Mouse (Mus musculus) c-Kit-positive CD71-negative TER-119-negative erythroid progenitor cells, embryonic 14.5 days (primary cell): ENCODE data around the gene Zfr2.

Source experiments
- DNase-seq: peaks from one replicate; pipeline ENCODE4 v3.0.0-alpha.2; 2013; ENCODE audit warnings: low read depth

The Zfr2 gene

DNA sequence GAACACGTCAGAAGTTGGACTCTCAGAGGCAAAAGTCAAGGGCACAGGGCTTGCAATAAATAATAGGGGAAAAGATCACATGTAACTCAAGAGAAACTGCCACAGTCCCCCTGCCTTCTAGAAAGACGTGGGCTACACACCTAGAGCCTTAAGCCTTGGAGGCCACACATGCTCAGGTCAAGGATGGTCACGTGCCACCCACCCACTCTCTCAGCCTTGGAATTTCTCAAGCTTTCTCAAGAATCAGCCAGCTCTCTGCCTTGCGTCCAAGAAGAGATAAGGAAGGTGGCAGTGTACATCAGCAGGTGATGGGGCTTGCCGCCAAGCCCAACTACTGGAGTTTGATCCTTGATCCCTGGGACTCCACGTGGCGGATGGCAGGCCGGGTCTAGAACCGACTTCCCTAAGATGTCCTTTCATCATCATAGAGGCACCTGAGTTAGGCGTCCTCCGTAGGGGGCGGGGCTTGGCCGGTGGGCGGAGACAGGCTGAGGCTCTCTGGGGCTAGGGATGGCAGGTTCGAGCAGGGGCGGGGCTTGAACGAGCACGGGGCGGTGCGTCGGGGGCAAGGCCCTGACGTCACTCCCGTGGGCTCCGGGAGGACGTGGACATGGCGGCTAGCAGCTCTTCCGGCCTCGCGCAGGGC lies at the start of gene Zfr2:
Zfr2 (plus strand) TSS at position 576 of the 646 bp plus-strand sequence.
- DNase-seq, result peak; percentile 79

- DNase-seq, result no peak
Observed at GRCm38 (mm10) chr10:81183805-81184204, 49.1 kb upstream of the Zfr2 start, which contains the start of gene 4930442H23Rik. TSS of gene 4930442H23Rik (minus strand) at chr10:81183849.

DNA sequence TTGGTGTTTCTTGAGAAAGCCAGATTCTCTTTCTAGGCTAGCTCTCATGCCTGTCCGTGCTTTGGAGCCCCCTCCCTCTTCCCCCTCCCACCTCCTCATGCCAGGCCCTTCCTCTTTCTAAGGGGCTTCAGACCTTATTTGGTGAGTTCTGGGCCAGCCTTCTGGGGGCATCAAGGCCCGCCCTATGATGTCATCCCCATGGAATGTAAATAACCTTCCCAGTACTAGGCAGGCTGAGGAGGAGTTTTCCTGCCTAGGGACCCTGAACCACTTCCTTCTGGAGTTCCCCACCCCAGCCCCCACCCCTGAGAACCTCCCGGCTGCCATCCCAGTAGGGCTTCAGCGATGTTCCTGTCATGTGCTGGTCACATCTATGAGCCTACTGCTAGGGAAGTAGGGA lies 48.2 kb upstream of the Zfr2 start:
- no peak for DNase-seq

- no peak for DNase-seq
Observed at GRCm38 (mm10) chr10:81187161-81187560, 45.8 kb upstream of the Zfr2 start.

- DNase-seq, result no peak
Observed at GRCm38 (mm10) chr10:81189821-81190220, 43.1 kb upstream of the Zfr2 start.

DNA sequence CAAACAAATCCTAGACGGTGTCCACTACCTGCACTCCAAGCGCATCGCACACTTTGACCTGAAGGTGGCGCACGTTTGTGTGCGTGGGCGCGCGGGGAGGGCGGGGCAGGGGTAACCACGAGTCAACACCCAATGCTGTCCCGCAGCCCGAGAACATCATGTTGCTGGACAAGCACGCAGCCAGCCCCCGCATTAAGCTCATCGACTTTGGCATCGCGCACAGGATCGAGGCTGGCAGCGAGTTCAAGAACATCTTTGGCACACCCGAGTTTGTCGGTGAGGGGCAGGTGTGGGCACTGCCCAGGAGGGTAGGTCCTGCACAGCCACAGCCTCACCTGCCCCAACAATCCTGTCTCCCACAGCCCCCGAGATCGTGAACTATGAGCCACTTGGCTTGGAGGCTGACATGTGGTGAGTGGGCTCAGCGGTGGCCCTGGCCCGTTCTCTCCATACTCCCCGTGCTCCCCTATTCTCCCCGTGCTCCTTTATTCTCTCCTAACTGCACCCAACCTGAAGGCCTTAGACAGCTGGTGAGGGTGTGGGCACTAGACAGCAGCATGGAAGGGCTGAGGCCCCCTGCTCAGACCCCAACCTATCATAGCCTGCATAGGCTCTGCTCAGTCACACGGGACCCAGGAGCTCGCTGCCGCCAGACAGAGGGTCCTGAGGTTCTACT lies 42.6 kb upstream of the Zfr2 start:
- no peak for DNase-seq

DNA sequence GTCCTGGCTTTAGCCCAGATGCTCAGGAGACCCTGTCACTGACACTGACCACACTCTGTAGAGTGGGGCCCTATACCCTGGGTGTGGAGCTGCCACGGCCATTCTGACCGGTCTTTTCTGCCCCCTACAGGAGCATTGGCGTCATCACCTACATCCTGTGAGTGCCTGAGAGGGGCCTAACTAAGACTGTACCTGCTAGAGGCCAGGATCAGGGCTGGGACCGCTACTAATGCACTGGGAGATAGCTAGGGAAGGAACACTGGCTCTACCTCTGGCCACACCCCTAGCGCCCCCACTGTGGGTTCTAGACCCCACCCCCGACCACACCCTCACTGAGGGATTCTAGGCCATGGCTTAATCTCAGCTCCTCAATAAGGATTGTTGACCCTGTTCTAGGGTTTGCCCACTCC lies 42.0 kb upstream of the Zfr2 start:
- DNase-seq, result no peak

DNA sequence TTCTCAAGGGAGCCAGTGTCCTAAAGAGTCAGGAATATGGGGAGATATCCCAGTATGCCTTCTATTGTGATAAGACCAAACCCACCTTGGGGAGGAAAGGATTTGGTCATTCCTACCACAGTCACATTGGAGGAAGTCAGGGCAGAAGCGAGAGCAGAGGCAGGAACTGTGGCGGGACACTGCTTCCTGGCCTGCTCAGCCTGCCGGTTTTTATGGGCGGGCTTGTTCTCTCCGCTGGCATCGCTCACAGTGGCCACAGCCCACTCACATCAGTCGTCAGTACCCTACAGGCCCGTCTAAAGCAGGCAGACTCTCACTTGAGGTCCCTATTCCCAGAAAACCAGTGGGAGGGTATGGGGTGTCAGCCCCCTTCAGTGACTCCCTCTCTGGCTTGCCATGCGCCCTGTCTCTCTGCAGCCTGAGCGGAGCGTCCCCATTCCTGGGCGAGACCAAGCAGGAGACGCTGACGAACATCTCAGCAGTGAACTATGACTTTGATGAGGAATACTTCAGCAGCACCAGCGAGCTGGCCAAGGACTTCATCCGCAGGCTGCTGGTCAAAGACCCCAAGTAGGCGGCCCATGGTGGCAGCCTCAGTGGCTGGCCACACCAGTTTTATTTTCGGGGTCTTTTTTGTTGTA lies 41.5 kb upstream of the Zfr2 start:
- no peak for DNase-seq

- DNase-seq, result peak; percentile 74
Observed at GRCm38 (mm10) chr10:81192270-81192967, 40.5 kb upstream of the Zfr2 start.

DNA sequence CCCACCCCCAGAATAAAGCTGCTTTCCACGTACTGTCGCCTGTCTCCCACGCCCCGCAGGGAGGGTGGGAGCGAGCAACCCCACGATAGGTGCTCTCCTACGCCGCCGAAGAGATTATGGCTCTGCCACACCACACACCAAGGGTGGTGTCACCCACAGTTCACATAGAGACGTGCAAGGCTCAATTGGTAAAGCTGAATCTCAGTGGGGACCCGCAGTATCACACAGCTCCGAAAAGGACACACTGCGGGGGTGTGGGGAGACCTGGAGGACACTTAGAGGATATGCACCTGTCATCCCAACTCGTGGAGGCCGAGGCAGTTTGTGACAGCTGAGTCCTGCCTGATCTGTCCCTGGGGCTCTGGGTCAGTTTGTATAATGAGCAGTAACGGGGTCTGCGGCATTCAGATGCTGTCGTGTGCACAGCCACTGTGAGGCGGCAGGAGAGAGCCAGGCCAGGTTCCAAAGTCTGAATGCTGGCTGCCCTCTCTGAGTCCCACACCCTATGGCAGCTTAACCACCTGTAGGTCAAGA lies 39.9 kb upstream of the Zfr2 start:
- DNase-seq, result no peak

- DNase-seq, result no peak
Observed at GRCm38 (mm10) chr10:81193991-81194774, 38.8 kb upstream of the Zfr2 start.

GRCm38 (mm10) chr10:81195300-81195699 lies 37.7 kb upstream of the Zfr2 start:
- DNase-seq, result no peak

DNA sequence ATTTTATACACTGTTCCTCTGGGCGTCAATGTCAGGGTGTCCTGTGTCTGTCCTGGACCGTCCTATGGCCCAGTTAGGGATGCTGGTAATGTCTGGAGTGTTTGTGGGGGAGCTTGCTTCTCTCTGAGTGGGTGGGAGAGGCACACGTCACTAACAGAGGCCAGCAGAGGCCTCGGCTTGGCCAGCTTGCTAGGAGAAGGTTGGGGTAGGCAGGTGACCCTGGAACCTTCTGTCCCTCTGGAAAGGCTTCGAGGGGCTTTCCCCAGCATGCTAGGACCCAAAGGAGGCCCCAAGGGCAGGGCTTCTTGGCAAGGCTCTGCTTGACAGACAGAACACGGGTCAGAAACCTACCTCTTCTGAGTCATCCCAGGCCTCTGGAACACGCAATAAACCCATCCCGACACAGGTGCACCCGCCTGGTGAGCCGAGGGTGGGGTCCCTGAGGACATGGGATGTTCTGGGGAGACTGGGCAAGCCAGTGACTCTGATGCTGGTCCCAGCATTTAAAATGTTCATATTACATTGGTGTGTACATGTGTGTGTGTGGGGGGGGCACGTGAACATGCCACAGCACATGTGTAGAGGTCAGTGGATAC lies 36.4 kb upstream of the Zfr2 start:
- DNase-seq, result no peak

DNA sequence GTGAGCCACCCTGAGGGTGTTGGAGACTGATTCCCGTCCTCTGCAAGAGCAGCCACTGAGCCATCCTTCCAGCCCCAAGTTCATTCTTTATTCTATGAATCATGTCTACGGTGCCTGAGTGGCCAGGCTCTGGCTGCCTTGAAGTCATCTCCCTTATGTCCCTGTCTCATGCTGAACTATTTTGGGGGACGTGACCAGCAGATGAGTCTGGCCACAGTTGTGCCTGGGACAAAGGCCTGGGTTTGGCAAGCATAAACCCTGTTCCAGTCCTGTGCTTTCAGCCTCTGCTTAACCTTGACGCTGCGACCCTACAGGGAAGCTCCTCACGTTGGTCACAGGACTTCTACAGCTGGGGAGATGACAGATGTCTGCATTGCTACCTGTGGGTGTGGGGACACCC lies 35.6 kb upstream of the Zfr2 start:
- no peak for DNase-seq

DNA sequence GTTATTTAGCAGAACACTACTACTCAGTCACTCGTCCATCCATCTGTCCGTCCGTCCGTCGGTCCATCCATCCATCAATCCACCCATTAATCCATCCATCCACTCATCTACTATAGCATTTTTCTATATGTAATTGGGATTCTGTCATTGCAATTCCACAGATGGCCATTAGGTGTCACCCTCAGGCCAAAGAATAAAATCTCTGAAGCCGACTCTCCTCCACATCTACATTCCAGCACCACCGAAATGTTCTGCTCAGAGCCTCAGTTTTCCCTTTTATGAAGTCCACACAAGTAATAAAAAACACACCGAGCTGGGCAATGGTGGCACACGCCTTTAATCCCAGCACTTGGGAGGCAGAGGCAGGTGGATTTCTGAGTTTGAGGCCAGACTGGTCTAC lies 34.7 kb upstream of the Zfr2 start:
- DNase-seq, result peak; percentile 75

DNA sequence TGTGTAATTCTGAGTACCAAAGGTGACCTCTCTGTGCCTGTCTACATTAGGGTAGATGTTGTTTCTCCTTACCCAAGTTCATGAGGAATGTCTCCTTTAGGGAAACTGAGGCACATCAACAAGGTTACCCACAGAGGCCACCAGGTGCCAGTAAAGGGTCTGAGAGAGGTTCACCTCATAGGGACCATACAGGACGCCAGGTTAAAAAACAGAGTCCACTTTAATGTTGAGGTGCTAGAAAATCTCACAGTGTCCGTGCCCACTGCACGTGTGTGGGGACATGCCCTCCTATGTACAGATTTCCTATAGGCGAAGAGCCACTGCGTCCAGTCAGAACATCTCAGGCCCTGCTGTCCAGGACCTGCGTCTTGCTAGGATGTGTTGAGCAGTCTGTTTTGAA lies 34.0 kb upstream of the Zfr2 start:
- no peak for DNase-seq

DNA sequence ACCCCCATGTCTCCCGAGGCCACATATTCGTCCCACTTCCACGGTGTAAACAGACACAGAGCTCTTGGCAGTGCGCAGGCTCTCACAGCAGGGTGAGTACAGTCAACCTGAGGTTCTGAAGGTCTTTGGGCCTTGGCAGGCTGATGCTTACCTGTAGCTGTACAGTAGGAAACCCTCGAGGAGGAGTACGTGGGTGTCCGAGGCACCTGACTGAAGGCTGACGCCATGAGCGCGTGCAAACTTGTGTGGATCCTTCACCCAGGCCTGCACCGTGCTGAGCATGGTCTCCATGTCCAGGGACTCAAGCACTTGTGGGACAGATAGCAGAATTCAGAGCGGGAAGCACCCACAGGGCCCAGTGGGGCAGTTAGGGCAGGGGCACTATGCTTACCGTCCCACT lies 32.8 kb upstream of the Zfr2 start:
- DNase-seq, result no peak

DNA sequence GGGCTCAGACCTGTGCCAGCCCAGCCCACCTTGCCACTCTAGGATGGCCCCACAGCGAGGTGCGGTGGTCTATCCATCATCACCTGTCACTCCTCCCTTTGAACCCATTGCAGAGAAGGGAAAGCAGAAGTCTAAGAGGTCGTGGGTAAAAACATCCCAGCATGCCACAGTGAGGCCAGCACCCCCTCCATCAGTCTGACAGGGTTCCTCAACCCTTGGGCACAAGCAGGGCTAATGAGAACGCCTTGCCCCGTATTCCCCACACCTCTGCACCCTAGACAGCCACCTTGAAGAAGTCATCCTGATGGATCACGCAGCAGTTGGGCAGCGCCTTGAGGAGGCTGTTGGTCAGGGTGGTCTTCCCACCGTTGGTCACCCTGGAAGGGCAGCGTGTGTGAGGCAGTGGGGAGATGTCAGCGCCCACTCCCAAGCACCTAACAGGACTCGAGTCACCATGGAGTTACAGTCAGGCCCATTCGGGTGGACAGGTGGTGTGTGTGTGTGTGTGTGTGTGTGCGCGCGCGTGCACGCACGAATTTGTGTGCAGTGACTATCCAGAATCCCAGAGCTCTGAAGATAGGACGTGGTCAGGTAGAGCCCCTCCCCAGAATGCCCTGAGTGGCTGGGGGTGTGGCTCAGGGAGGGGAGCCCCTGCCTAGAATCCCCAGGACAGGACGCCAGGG lies 32.2 kb upstream of the Zfr2 start:
- DNase-seq, result no peak

DNA sequence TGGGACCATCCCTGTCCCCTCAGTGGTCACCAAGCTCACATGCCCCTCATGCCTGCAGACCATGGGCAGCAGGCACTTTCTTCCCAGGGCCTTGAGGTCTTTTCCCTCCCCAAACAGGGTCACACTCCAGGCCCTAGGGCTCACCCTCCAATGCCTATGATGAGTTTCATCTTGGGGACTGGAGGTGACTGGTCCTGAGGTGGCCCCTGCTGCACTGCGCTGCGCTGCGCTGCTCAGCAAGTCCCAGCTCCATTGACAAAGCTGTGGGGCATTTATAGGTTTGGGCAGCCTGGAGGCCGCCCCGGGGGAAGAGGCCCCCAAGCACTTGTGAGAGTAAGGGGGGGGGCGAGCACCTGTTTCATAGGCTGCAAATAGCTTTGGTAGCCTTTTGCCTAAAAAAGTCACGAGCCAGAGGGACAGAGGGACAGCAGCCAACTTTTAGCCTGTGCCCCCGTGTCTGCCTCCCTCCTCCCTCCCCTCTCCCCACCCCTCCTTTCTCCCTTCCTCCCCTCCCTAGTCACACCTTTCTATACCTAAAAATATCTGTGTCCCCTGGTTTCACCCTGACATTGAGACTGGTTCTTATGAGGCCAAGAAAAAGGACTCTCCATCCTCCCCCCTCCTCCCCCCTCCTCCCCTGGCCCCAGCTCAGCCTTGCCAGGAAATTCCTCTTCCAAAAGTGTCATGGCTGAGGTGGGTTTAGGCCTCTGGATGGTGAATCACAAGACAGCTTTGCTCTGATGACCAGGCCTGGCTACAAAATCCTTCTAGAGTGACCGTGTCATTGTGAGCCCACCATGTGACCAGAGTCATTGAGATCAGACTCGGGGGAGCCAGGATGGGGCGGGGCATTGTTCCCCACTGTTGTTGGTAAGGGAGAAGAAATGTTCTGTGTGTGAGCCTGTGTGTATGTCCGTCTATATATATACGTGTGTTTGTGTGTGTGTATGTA lies 30.9 kb upstream of the Zfr2 start, which contains the start of gene Nmrk2:
Nmrk2 (minus strand) TSS at position 245 of the 952 bp plus-strand sequence.
- DNase-seq, result no peak
